Mouse (Mus musculus) v-Abl transformed pro-B cells (cell line): ENCODE measurements around the gene Cd209g.
"Not testable (repeated sequence)": the region's sequence is repeated elsewhere in the genome, so short reads cannot be mapped to it uniquely, and the experiment has no call there.

Source experiments
- in situ Hi-C, 2 experiments: fragments of 400-800 bp; cut with MboI; formaldehyde crosslinking; loops; one replicate each; pipeline ENCODE4 v1.15.1; 2025; ENCODE audit not compliant: unreplicated experiment in 2 of 2

Gene Cd209g

GRCm38 (mm10) chr8:4133798-4134197 is at the start of gene Cd209g:
Gene Cd209g (plus strand): TSS chr8:4134098.
- in situ Hi-C loops, result loop anchor here in 1 of 2 experiments (25.0 kb wide), 1 partner anchor 421 kb away; the partner anchor contains the start of gene Clec4g

- in situ Hi-C loops, result not testable (repeated sequence)
Measured at GRCm38 (mm10) chr8:4087180-4087722, 46.6 kb upstream of the Cd209g start.

- in situ Hi-C loops, result not testable (repeated sequence)
Measured at GRCm38 (mm10) chr8:4088514-4088913, 45.4 kb upstream of the Cd209g start.

- in situ Hi-C loops, result not testable (repeated sequence)
Measured at GRCm38 (mm10) chr8:4105735-4106134, 28.2 kb upstream of the Cd209g start, which contains the start of gene Cd209f. Gene Cd209f (minus strand): TSS chr8:4105835.

- in situ Hi-C loops, result loop anchor here (5.0 to 25.0 kb wide), 6 partner anchors 117 to 428 kb away; partner anchors contain the start of genes Clec4g (in 2 of the 2) and Ctxn1 (in 1 of the 2)
Measured at GRCm38 (mm10) chr8:4139660-4140646, 6.1 kb downstream of the Cd209g start.

GRCm38 (mm10) chr8:4141721-4142120 is 7.8 kb downstream of the Cd209g start:
- in situ Hi-C loops, result loop anchor here (5.0 to 25.0 kb wide), 6 partner anchors 116 to 429 kb away; partner anchors contain the start of genes Clec4g (in 2 of the 2) and Ctxn1 (in 1 of the 2)

- in situ Hi-C loops, result loop anchor here (10.0 to 25.0 kb wide), 3 partner anchors 368 to 435 kb away; partner anchors contain the start of gene Clec4g (in 2 of the 2)
Measured at GRCm38 (mm10) chr8:4147272-4147671, 13.4 kb downstream of the Cd209g start.

GRCm38 (mm10) chr8:4154878-4155277 is 21.0 kb downstream of the Cd209g start:
- in situ Hi-C loops, result loop anchor here (25.0 kb wide), 1 partner anchor 632 kb away; the partner anchor contains the start of gene Shcbp1 (in 2 of the 2)

GRCm38 (mm10) chr8:4162786-4163185 is 28.9 kb downstream of the Cd209g start:
- in situ Hi-C loops, result loop anchor here (25.0 kb wide), 1 partner anchor 625 kb away; the partner anchor contains the start of gene Shcbp1 (in 2 of the 2)

GRCm38 (mm10) chr8:4165176-4165851 is 31.4 kb downstream of the Cd209g start:
- in situ Hi-C loops, result loop anchor here (5.0 to 25.0 kb wide), 2 partner anchors 512 to 622 kb away; partner anchors contain the start of gene Shcbp1 (in 2 of the 2)

GRCm38 (mm10) chr8:4165852-4166751 is 32.2 kb downstream of the Cd209g start, which contains the start of gene Evi5l:
Gene Evi5l (plus strand): TSS chr8:4166567.
- in situ Hi-C loops, result loop anchor here (5.0 to 25.0 kb wide), 2 partner anchors 511 to 621 kb away; partner anchors contain the start of gene Shcbp1 (in 2 of the 2)

GRCm38 (mm10) chr8:4166881-4167525 is 33.1 kb downstream of the Cd209g start:
- in situ Hi-C loops, result loop anchor here (5.0 to 25.0 kb wide), 2 partner anchors 510 to 620 kb away; partner anchors contain the start of gene Shcbp1 (in 2 of the 2)

- in situ Hi-C loops, result loop anchor here (5.0 to 25.0 kb wide), 2 partner anchors 509 to 619 kb away; partner anchors contain the start of gene Shcbp1 (in 2 of the 2)
Measured at GRCm38 (mm10) chr8:4167918-4168317, 34.0 kb downstream of the Cd209g start.

- in situ Hi-C loops, result loop anchor here (25.0 kb wide), 1 partner anchor 615 kb away; the partner anchor contains the start of gene Shcbp1 (in 2 of the 2)
Measured at GRCm38 (mm10) chr8:4172486-4172885, 38.6 kb downstream of the Cd209g start.

- in situ Hi-C loops, result loop anchor here (25.0 kb wide), 1 partner anchor 613 kb away; the partner anchor contains the start of gene Shcbp1 (in 2 of the 2)
Measured at GRCm38 (mm10) chr8:4174018-4174417, 40.1 kb downstream of the Cd209g start.

GRCm38 (mm10) chr8:4183409-4183808 is 49.5 kb downstream of the Cd209g start:
- in situ Hi-C loops, result no loop called here

- in situ Hi-C loops, result no loop called here
Measured at GRCm38 (mm10) chr8:4186151-4186550, 52.3 kb downstream of the Cd209g start.
